Mouse (Mus musculus) thymus, adult 2 months (tissue): Measurements from ENCODE around the gene 5530401A14Rik. TPM values are rescaled to one million over a fixed set of nuclear protein-coding genes. Genes with fewer than 3 reads are reported as not detected.

Experiments
- DNase-seq: peaks from one replicate; pipeline ENCODE4 v3.0.0; 2021
- H3K27ac ChIP-seq: fragments of 200-500 bp; 2 replicates; pipeline ENCODE4 v1.5.1; 2012; ENCODE audit warnings: low read length, control low read depth; ENCODE audit not compliant: control insufficient read depth, insufficient read depth
- H3K27me3 ChIP-seq: fragments of 200-500 bp; 2 replicates; pipeline ENCODE4 v1.6.1; 2012; ENCODE audit warnings: mild to moderate bottlenecking, low read length, moderate library complexity, mixed read lengths; ENCODE audit not compliant: control insufficient read depth, insufficient read depth
- H3K36me3 ChIP-seq: fragments of 200-500 bp; 2 replicates; pipeline ENCODE4 v1.6.1; 2012; ENCODE audit warnings: mild to moderate bottlenecking, low read length, moderate library complexity; ENCODE audit not compliant: control insufficient read depth, insufficient read depth
- H3K4me1 ChIP-seq: fragments of 200-500 bp; replicated peaks from 2 replicates; pipeline ENCODE4 v1.6.1; 2012; ENCODE audit warnings: low read length; ENCODE audit not compliant: control insufficient read depth, insufficient read depth
- H3K4me3 ChIP-seq: fragments of 200-500 bp; 2 replicates; pipeline ENCODE4 v1.5.1; 2012; ENCODE audit warnings: mild to moderate bottlenecking, low read length, control low read depth, moderate library complexity; ENCODE audit not compliant: control insufficient read depth, insufficient read depth
- CTCF ChIP-seq: fragments of 200-500 bp; IDR thresholded peaks from 2 replicates; pipeline ENCODE4 v1.5.1; 2012; ENCODE audit warnings: mild to moderate bottlenecking, control low read depth, low read length, moderate library complexity, borderline replicate concordance; ENCODE audit not compliant: control insufficient read depth, poor library complexity, insufficient read depth; ENCODE audit errors: extremely low read depth
- POLR2A ChIP-seq: fragments of 200-500 bp; IDR thresholded peaks from 2 replicates; pipeline ENCODE4 v1.6.1; 2012; ENCODE audit warnings: mild to moderate bottlenecking, low read length, control low read depth, moderate library complexity; ENCODE audit not compliant: control insufficient read depth, poor library complexity, insufficient read depth; ENCODE audit errors: extremely low read depth
- WGBS: fragments of 180-500 bp; shearing (Covaris S2); methylation state at CpG from one replicate; pipeline ENCODE4 v1.1.7; 2018; 5-methylcytosine and 5-hydroxymethylcytosine counted together
- polyA plus RNA-seq: library from polyadenylated mRNA; depleted of rRNA; stranded (reverse); fragments of >200 nt; gene quantifications from 2 replicates; pipeline ENCODE4 v1.2.3, GENCODE M21; 2012; rRNA removed

5530401A14Rik gene
- polyA plus RNA-seq = not detected in 2 replicates

DNA sequence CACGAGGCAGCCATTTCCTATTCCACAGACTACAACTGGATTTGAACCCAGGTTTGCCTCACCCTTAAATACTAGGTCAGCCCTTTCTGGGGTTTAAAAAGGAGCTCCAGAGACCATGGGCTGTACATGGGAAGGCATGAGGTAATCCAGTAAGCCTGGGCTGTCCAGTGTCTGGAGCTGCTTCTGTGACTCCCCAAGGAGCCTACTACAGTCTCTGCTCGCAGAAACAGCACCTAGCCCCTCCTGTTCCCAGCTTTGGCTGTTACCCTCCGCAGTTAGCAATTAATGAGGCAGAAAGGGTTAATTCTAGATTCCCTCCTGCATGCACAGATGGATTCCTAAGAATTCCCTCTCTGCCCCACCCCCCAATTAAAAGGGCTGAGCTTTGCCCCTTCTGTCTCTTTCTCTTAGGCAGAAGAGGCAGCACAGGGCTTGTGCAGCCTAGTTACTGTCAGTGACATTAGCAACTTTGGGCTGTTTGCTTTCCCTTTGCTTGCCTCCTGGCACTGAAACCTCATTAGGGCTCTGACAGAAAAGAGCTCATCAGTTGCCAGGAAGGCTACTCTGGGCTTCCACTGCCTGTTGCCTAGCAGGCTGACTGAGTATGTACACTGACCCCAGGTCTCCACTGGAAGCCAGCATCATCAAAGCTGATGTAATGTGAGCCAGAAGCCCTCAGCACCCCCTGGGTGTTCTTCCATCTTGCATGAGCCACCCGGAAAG lies at the start of gene 5530401A14Rik:
5530401A14Rik (plus strand) TSS at position 424 of the 723 bp plus-strand sequence.
- no peak for TF ChIP-seq CTCF
- no peak for TF ChIP-seq POLR2A
- Histone ChIP-seq H3K4me1 (no peaks in the 10 kb centered on the region), H3K27ac (no peak within 1 kb of the TSS), H3K27me3 (no peaks in the 10 kb centered on the region), H3K4me3 (no peak within 1 kb of the TSS), H3K36me3 (no peaks in the 10 kb centered on the region)
- 85% methylated on average over 4 of the region's 4 CpGs for WGBS
- DNase-seq = no peak

GRCm38 (mm10) chr11:81814816-81815215 lies 45.7 kb upstream of the 5530401A14Rik start:
- WGBS = 93% methylated on average over 1 of the region's 1 CpGs
- Histone ChIP-seq H3K36me3 (no peaks in the 10 kb centered on the region), H3K4me3 (no peak overlapping the region), H3K27ac (no peak overlapping the region), H3K4me1 (no peaks in the 10 kb centered on the region), H3K27me3 (no peaks in the 10 kb centered on the region)
- DNase-seq = no peak
- TF ChIP-seq POLR2A (no peak), CTCF (no peak)

GRCm38 (mm10) chr11:81816531-81816930 lies 43.9 kb upstream of the 5530401A14Rik start:
- no peak overlapping the region for H3K4me3 ChIP-seq
- H3K27ac ChIP-seq = no peak overlapping the region
- WGBS = 89% methylated on average over 5 of the region's 5 CpGs
- DNase-seq = no peak
- no peaks in the 10 kb centered on the region for H3K27me3 ChIP-seq
- H3K4me1 ChIP-seq = no peaks in the 10 kb centered on the region
- TF ChIP-seq POLR2A (no peak), CTCF (no peak)
- H3K36me3 ChIP-seq = no peaks in the 10 kb centered on the region

DNA sequence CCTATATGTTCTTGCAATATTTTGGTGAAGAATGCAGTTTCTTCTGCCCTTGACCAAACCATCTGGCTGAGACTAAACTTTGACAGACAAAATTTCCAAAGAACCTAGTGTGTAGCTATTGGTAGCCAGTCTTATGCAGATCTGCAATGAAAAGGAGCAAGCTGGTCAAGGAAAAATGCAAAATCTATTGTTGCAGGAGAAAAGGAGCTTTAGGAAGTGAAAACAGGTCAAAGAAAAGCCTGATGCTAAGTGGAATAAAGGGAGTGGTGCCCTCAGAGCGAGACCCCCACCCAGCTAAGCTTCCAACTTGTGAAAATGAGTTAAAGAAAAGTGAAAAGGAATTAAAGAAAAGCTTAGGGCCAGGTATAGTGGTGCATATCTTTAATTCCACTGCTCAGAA lies 28.1 kb upstream of the 5530401A14Rik start:
- Histone ChIP-seq H3K27me3 (no peaks in the 10 kb centered on the region), H3K4me3 (no peak overlapping the region), H3K27ac (no peak overlapping the region), H3K4me1 (no peaks in the 10 kb centered on the region), H3K36me3 (no peaks in the 10 kb centered on the region)
- no peak for TF ChIP-seq CTCF
- no peak for TF ChIP-seq POLR2A
- no peak for DNase-seq
- 79% methylated on average over 1 of the region's 1 CpGs for WGBS

GRCm38 (mm10) chr11:81838426-81838825 lies 22.0 kb upstream of the 5530401A14Rik start:
- TF ChIP-seq CTCF (no peak), POLR2A (no peak)
- DNase-seq = no peak
- H3K4me1 ChIP-seq = no peaks in the 10 kb centered on the region
- WGBS = 90% methylated on average over 4 of the region's 4 CpGs
- H3K4me3 ChIP-seq = no peak overlapping the region
- no peaks in the 10 kb centered on the region for H3K36me3 ChIP-seq
- no peak overlapping the region for H3K27ac ChIP-seq
- H3K27me3 ChIP-seq = no peaks in the 10 kb centered on the region

DNA sequence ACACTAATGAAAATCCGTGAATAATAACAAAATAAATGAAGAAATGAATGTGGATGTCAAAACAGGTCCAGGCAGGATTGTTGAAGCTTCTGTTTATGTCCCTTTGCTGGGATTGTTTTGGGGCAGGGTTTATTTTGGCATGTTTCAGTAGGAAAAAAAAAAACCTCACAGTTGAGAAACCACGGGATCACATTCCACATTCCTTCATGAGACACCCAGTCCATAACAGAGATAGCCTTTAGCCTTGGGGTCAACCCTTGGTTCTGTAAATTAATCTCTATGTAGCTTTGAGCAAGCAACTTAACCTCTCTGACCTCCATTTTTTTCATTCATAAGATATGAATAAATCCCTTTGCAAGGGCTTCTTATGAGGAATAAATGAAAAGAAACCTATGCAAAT lies 19.5 kb upstream of the 5530401A14Rik start:
- 80% methylated on average over 2 of the region's 2 CpGs for WGBS
- no peaks in the 10 kb centered on the region for H3K4me1 ChIP-seq

More for the DNA sequence above, 19.5 kb upstream of the 5530401A14Rik start:
- Histone ChIP-seq H3K27me3 (no peaks in the 10 kb centered on the region), H3K36me3 (no peaks in the 10 kb centered on the region), H3K4me3 (no peak overlapping the region), H3K27ac (no peak overlapping the region)
- no peak for TF ChIP-seq CTCF
- no peak for TF ChIP-seq POLR2A
- no peak for DNase-seq
